Comparison of ENCODE assay signal across 9 mouse cellular contexts in genomic region chr5:100860417-100861053, GRCm38 (mm10). TPM values are rescaled to one million over a fixed set of nuclear protein-coding genes. Genes with fewer than 3 reads are reported as not detected.
A peak's percentile ranks its signal among the peaks of the same experiment; 100 is the strongest.
DNase-seq lines count a peak whose midpoint lies in the region; ATAC-seq lines count a peak whose summit lies in the region.
"Had no signal": no experiment of that assay in that cellular context is flagged by ENCODE, and none has a peak within 500 bp of the region (broad histone marks: within the 10 kb centered on the region; RNA-seq: fewer than 3 reads in every experiment).

No protein-coding gene starts in this region.

- H3K4me3 ChIP-seq in intestine, embryonic 16.5 days (ENCODE audit: low read length), result no peak overlapping the region
- H3K4me3 ChIP-seq in forebrain, embryonic 11.5 days (ENCODE audit: low read depth, low read length), result no peak overlapping the region
- H3K4me3 ChIP-seq: limb, embryonic 13.5 days had no signal

- no peaks in the 10 kb centered on the region for H3K36me3 ChIP-seq in intestine, embryonic 16.5 days (ENCODE audit: control insufficient read depth, insufficient read depth, low read length)
- no peaks in the 10 kb centered on the region for H3K36me3 ChIP-seq in forebrain, embryonic 11.5 days (ENCODE audit: control insufficient read depth, insufficient read depth, low read length)
- H3K36me3 ChIP-seq: limb, embryonic 13.5 days had no signal

- no peaks in the 10 kb centered on the region for H3K27me3 ChIP-seq in intestine, embryonic 16.5 days (replicated peaks; ENCODE audit: control insufficient read depth, insufficient read depth, low read length)
- H3K27me3 ChIP-seq in forebrain, embryonic 11.5 days (ENCODE audit: control insufficient read depth, insufficient read depth, low read length), result no peaks in the 10 kb centered on the region
- H3K27me3 ChIP-seq: limb, embryonic 13.5 days had no signal

- WGBS in intestine, embryonic 16.5 days, result 65% methylated on average over 12 of the region's 12 CpGs
- WGBS in forebrain, embryonic 11.5 days, result 84% methylated on average over 12 of the region's 12 CpGs

- no peak overlapping the region for H3K9ac ChIP-seq in intestine, embryonic 16.5 days (ENCODE audit: low read depth, low read length)
- H3K9ac ChIP-seq in forebrain, embryonic 11.5 days (ENCODE audit: low read length), result no peak overlapping the region
- H3K9ac ChIP-seq: limb, embryonic 13.5 days had no signal

- H3K4me2 ChIP-seq in intestine, embryonic 16.5 days (ENCODE audit: low read depth, low read length), result no peak overlapping the region
- H3K4me2 ChIP-seq in forebrain, embryonic 11.5 days (ENCODE audit: low read depth, low read length, severe bottlenecking), result no peak overlapping the region
- H3K4me2 ChIP-seq: limb, embryonic 13.5 days had no signal

- peak overlapping the region; percentile 76 for H3K27ac ChIP-seq in intestine, embryonic 16.5 days (ENCODE audit: low read length)
- H3K27ac ChIP-seq in forebrain, embryonic 11.5 days (ENCODE audit: low read depth, low read length), result no peak overlapping the region
- H3K27ac ChIP-seq: limb, embryonic 13.5 days had no signal

- peaks cover 15% of the 10 kb centered on the region for H3K4me1 ChIP-seq in intestine, embryonic 16.5 days (ENCODE audit: control insufficient read depth, insufficient read depth, low read length)
- H3K4me1 ChIP-seq in forebrain, embryonic 11.5 days (replicated peaks; ENCODE audit: control insufficient read depth, insufficient read depth, low read length), result no peaks in the 10 kb centered on the region
- H3K4me1 ChIP-seq: limb, embryonic 13.5 days had no signal

- H3K9me3 ChIP-seq in intestine, embryonic 16.5 days (ENCODE audit: control insufficient read depth, low read length), result no peaks in the 10 kb centered on the region
- H3K9me3 ChIP-seq in forebrain, embryonic 11.5 days (ENCODE audit: control insufficient read depth, low read length), result no peaks in the 10 kb centered on the region
- H3K9me3 ChIP-seq: limb, embryonic 13.5 days had no signal

- DNase-seq in adrenal gland, adult 18-20 months (ENCODE audit: low spot score in 2 of 2), result peak; percentile 17 to 34
- peak; percentile 75 to 78 for DNase-seq in gastrocnemius, adult 8-10 months (ENCODE audit: low spot score in 2 of 2)
- DNase-seq in lung, postnatal 10 days, result peak; percentile 55
- DNase-seq in cerebellum, adult 9-10 months, result no peak
- DNase-seq in right cerebral cortex, postnatal 25 days, result no peak
- no peak for DNase-seq in cerebellum, adult 8-10 months
- no peak for DNase-seq in forebrain, embryonic 11.5 days (ENCODE audit: low spot score)

- peak; percentile 33 for ATAC-seq in intestine, embryonic 16.5 days
- no peak for ATAC-seq in forebrain, embryonic 11.5 days (replicated peaks; ENCODE audit: low FRiP score)

RNA-seq across cellular contexts. Expression of gene Gpat3, which starts 15.0 kb away (rescaled TPM):
- total RNA-seq in adrenal gland, adult 18-20 months (2021), result 10 to 100 TPM; 13.0 to 23.4 TPM
- total RNA-seq in gastrocnemius, adult 8-10 months (2022), result 1 to 10 TPM; 5.6 to 9.2 (median 6.4) TPM
- polyA plus RNA-seq in intestine, embryonic 16.5 days (2015; fragmentation: Nextera tagmentation; extraction: Ambion mirVana), result 20.5 and 25.2 TPM in 2 replicates
- polyA plus RNA-seq in forebrain, embryonic 11.5 days (2014; fragmentation: Nextera tagmentation; extraction: Ambion mirVana), result 0.17 and 0.65 TPM in 2 replicates

RNA-seq across cellular contexts. Expression of gene Abraxas1, which starts 39.8 kb away (rescaled TPM):
- total RNA-seq in adrenal gland, adult 18-20 months (2021), result 10 to 100 TPM; 10.6 to 10.9 TPM
- 1 to 10 TPM; 4.8 to 6.5 (median 5.1) TPM for total RNA-seq in gastrocnemius, adult 8-10 months (2022)
- polyA plus RNA-seq in intestine, embryonic 16.5 days (2015; fragmentation: Nextera tagmentation; extraction: Ambion mirVana), result 24.1 and 27.5 TPM in 2 replicates
- polyA plus RNA-seq in forebrain, embryonic 11.5 days (2014; fragmentation: Nextera tagmentation; extraction: Ambion mirVana), result 32.3 and 39.5 TPM in 2 replicates

Comparison
In these comparisons a context has a peak if more than half of its experiments do, and no peak if none do; other contexts are left out.
1. DNase-seq: peak in adrenal gland, adult 18-20 months (2 of 2), gastrocnemius, adult 8-10 months (2 of 2) and lung, postnatal 10 days (single experiment); none in cerebellum, adult 9-10 months (single experiment), right cerebral cortex, postnatal 25 days (single experiment), cerebellum, adult 8-10 months (single experiment) and forebrain, embryonic 11.5 days (single experiment).